In genomic region chr12:87160310-87160709, GRCm38 (mm10) we compare ENCODE assay signal across 20 mouse cellular contexts. TPM values are rescaled to one million over a fixed set of nuclear protein-coding genes. Genes with fewer than 3 reads are reported as not detected.
"Had no signal": no experiment of that assay in that cellular context is flagged by ENCODE, and none has a peak within 500 bp of the region (broad histone marks: within the 10 kb centered on the region; RNA-seq: fewer than 3 reads in every experiment).

No protein-coding gene starts in this region.

- H3K27me3 ChIP-seq: liver, embryonic 15.5 days; midbrain, embryonic 12.5 days; midbrain, embryonic 15.5 days; neural tube, embryonic 12.5 days; neural tube, embryonic 15.5 days had no signal

- H3K36me3 ChIP-seq: midbrain, embryonic 15.5 days had no signal

- H3K4me2 ChIP-seq: lung, embryonic 14.5 days; midbrain, embryonic 12.5 days; midbrain, embryonic 15.5 days; neural tube, embryonic 12.5 days; neural tube, embryonic 15.5 days had no signal

- ATAC-seq: intestine, embryonic 16.5 days; lung, postnatal 0 days; midbrain, embryonic 15.5 days had no signal

- H3K9me3 ChIP-seq: liver, embryonic 15.5 days; midbrain, embryonic 12.5 days; midbrain, embryonic 15.5 days; neural tube, embryonic 12.5 days; neural tube, embryonic 15.5 days had no signal

- H3K27ac ChIP-seq: left cerebral cortex, adult 2 months; liver, embryonic 15.5 days; midbrain, embryonic 12.5 days; midbrain, embryonic 15.5 days; neural tube, embryonic 12.5 days; neural tube, embryonic 15.5 days; stomach, postnatal 0 days had no signal

- H3K4me3 ChIP-seq: left cerebral cortex, adult 2 months; liver, embryonic 15.5 days; midbrain, embryonic 12.5 days; midbrain, embryonic 15.5 days; neural tube, embryonic 12.5 days; neural tube, embryonic 15.5 days had no signal

- H3K9ac ChIP-seq: liver, embryonic 15.5 days; lung, embryonic 14.5 days; midbrain, embryonic 12.5 days; midbrain, embryonic 15.5 days; neural tube, embryonic 12.5 days; neural tube, embryonic 15.5 days had no signal

- DNase-seq: kidney, adult 18-20 months; kidney, adult 9 months; kidney, postnatal 25 days; layer of hippocampus, postnatal 36 days; lung, embryonic 14.5 days; right cerebral cortex, adult 18-20 months; right cerebral cortex, postnatal 14 days; right cerebral cortex, postnatal 4 days; thymus, adult 2 months; thymus, postnatal 14 days; thymus, postnatal 4 days had no signal

- H3K4me1 ChIP-seq: midbrain, embryonic 12.5 days; midbrain, embryonic 15.5 days; neural tube, embryonic 12.5 days; neural tube, embryonic 15.5 days had no signal

RNA-seq across cellular contexts. Expression of gene Ngb, which starts 58.0 kb away (rescaled TPM):
- polyA plus RNA-seq: liver, embryonic 15.5 days had no signal
